Mouse (Mus musculus) CD4-positive, CD25-positive, alpha-beta regulatory T cell, adult 4 months (primary cell): Measurements from ENCODE around the gene 2410137M14Rik. TPM values are rescaled to one million over a fixed set of nuclear protein-coding genes. Genes with fewer than 3 reads are reported as not detected.
A peak's percentile ranks its signal among the peaks of the same experiment; 100 is the strongest.
"Not testable (repeated sequence)": the region's sequence is repeated elsewhere in the genome, so short reads cannot be mapped to it uniquely, and the experiment has no call there.

Experiments
- ATAC-seq: one replicate; pipeline ENCODE4 v1.8.0; 2017
- polyA plus RNA-seq, 2 experiments: library from polyadenylated mRNA; unstranded; fragments of 100-300 nt; shearing (Covaris generic); gene quantifications; one replicate each; pipeline ENCODE4 v1.2.1; 2017

Gene 2410137M14Rik
- polyA plus RNA-seq, 2 experiments from 2014 or later = not detected

- ATAC-seq = no peak
These were observed 12.8 kb upstream of the 2410137M14Rik start for GRCm38 (mm10) chr17:36993770-36994325.

GRCm38 (mm10) chr17:36992336-36993104 lies 11.5 kb upstream of the 2410137M14Rik start:
- ATAC-seq = peak; percentile 85

GRCm38 (mm10) chr17:36990630-36991029 lies 9.6 kb upstream of the 2410137M14Rik start:
- not testable (repeated sequence) for ATAC-seq

- ATAC-seq = no peak
These were observed 8.4 kb upstream of the 2410137M14Rik start, which contains the start of gene H2-M5 for GRCm38 (mm10) chr17:36989437-36989836. TSS of gene H2-M5 (minus strand) at chr17:36989537.

GRCm38 (mm10) chr17:36988475-36988874 lies 7.4 kb upstream of the 2410137M14Rik start:
- ATAC-seq = no peak

- peak; percentile 43 for ATAC-seq
These were observed 1.5 kb upstream of the 2410137M14Rik start for GRCm38 (mm10) chr17:36982253-36983155.

- ATAC-seq = no peak
These were observed 808 bp upstream of the 2410137M14Rik start for GRCm38 (mm10) chr17:36981845-36982244.

- ATAC-seq = no peak
These were observed 7.7 kb downstream of the 2410137M14Rik start for GRCm38 (mm10) chr17:36973271-36973787.

GRCm38 (mm10) chr17:36972791-36973190 lies 8.2 kb downstream of the 2410137M14Rik start:
- peak; percentile 86 for ATAC-seq

GRCm38 (mm10) chr17:36971172-36971850 lies 9.7 kb downstream of the 2410137M14Rik start:
- peak; percentile 62 for ATAC-seq

- ATAC-seq = no peak
These were observed 10.6 kb downstream of the 2410137M14Rik start for GRCm38 (mm10) chr17:36970316-36970890.

- ATAC-seq = no peak
These were observed 14.2 kb downstream of the 2410137M14Rik start for GRCm38 (mm10) chr17:36966875-36967274.

- no peak for ATAC-seq
These were observed 19.9 kb downstream of the 2410137M14Rik start for GRCm38 (mm10) chr17:36961125-36961524.

GRCm38 (mm10) chr17:36958884-36959283 lies 22.2 kb downstream of the 2410137M14Rik start:
- no peak for ATAC-seq

GRCm38 (mm10) chr17:36957999-36958743 lies 22.9 kb downstream of the 2410137M14Rik start, which contains the start of the genes Znrd1 and Znrd1as:
TSS of gene Znrd1 (minus strand) at chr17:36958559.
TSS of gene Znrd1as (plus strand) at chr17:36958592.
- peak; percentile 96 for ATAC-seq

GRCm38 (mm10) chr17:36953062-36953461 lies 28.0 kb downstream of the 2410137M14Rik start:
- no peak for ATAC-seq

- no peak for ATAC-seq
These were observed 28.4 kb downstream of the 2410137M14Rik start for GRCm38 (mm10) chr17:36952631-36953030.

GRCm38 (mm10) chr17:36950981-36951947 lies 29.8 kb downstream of the 2410137M14Rik start, which contains the start of gene Ppp1r11:
TSS of gene Ppp1r11 (minus strand) at chr17:36951741.
- peak; percentile 96 for ATAC-seq

GRCm38 (mm10) chr17:36949265-36949664 lies 31.8 kb downstream of the 2410137M14Rik start:
- ATAC-seq = no peak
